Comparison of ENCODE assay signal across 11 mouse cellular contexts in genomic region chr6:125320323-125320722, GRCm38 (mm10). TPM values are rescaled to one million over a fixed set of nuclear protein-coding genes. Genes with fewer than 3 reads are reported as not detected.
DNase-seq lines count a peak whose midpoint lies in the region; ATAC-seq and TF ChIP-seq lines count a peak whose summit lies in the region.
"Had no signal": no experiment of that assay in that cellular context is flagged by ENCODE, and none has a peak within 500 bp of the region (broad histone marks: within the 10 kb centered on the region; RNA-seq: fewer than 3 reads in every experiment).

TSS of gene Scnn1a (plus strand) at chr6:125320659.

- peaks cover 28% of the 10 kb centered on the region for H3K27me3 ChIP-seq in heart, embryonic 16.5 days (ENCODE audit: control insufficient read depth, insufficient read depth, low read length)
- H3K27me3 ChIP-seq in kidney, embryonic 14.5 days (ENCODE audit: control insufficient read depth, insufficient read depth, low read length): peaks cover 22% of the 10 kb centered on the region
- H3K27me3 ChIP-seq in lung, embryonic 15.5 days: peaks cover 28% of the 10 kb centered on the region

- H3K36me3 ChIP-seq in heart, embryonic 16.5 days (ENCODE audit: control insufficient read depth, insufficient read depth): no peaks in the 10 kb centered on the region
- H3K36me3 ChIP-seq in ES-E14 (ENCODE audit: control insufficient read depth, insufficient read depth, low read length, poor library complexity, severe bottlenecking): no peaks in the 10 kb centered on the region
- no peaks in the 10 kb centered on the region for H3K36me3 ChIP-seq in kidney, embryonic 14.5 days (ENCODE audit: control insufficient read depth, insufficient read depth, low read length)
- H3K36me3 ChIP-seq in lung, embryonic 15.5 days: no peaks in the 10 kb centered on the region
- H3K36me3 ChIP-seq: midbrain, embryonic 15.5 days had no signal

- intact Hi-C loops in gastrocnemius, postnatal 36 days (cut with DNase I): no loop called here

- 83% methylated on average over 1 of the region's 1 CpGs for WGBS in heart, embryonic 16.5 days
- WGBS in kidney, embryonic 14.5 days: 91% methylated on average over 1 of the region's 1 CpGs
- WGBS in lung, embryonic 15.5 days: 71% methylated on average over 1 of the region's 1 CpGs

- H3K4me2 ChIP-seq in heart, embryonic 16.5 days (ENCODE audit: low read depth, low read length): peak within 1 kb of the TSS; percentile 36; the same call in 1 of the 2 replicates
- H3K4me2 ChIP-seq in kidney, embryonic 14.5 days (replicated peaks; ENCODE audit: low read depth, low read length): peak within 1 kb of the TSS; percentile 17; the same call in 1 of the 2 replicates
- H3K4me2 ChIP-seq in lung, embryonic 15.5 days: peak within 1 kb of the TSS; percentile 39
- H3K4me2 ChIP-seq: midbrain, embryonic 15.5 days had no signal

- no peak within 1 kb of the TSS for H3K27ac ChIP-seq in heart, embryonic 16.5 days (ENCODE audit: low read length)
- H3K27ac ChIP-seq in ES-E14 (ENCODE audit: insufficient read depth, low read depth, low read length, poor library complexity, severe bottlenecking): no peak within 1 kb of the TSS
- no peak within 1 kb of the TSS for H3K27ac ChIP-seq in kidney, embryonic 14.5 days (ENCODE audit: low read depth, low read length)
- peak within 1 kb of the TSS; percentile 31; the same call in 1 of the 2 replicates for H3K27ac ChIP-seq in lung, embryonic 15.5 days
- H3K27ac ChIP-seq: midbrain, embryonic 15.5 days had no signal

- peaks cover 15% of the 10 kb centered on the region for H3K4me1 ChIP-seq in heart, embryonic 16.5 days (ENCODE audit: control insufficient read depth, insufficient read depth, low read length)
- peaks cover 0 to 18% of the 10 kb centered on the region in 2 experiments; a peak in 2 of 4 replicates for H3K4me1 ChIP-seq in ES-E14 (ENCODE audit: control insufficient read depth in 2 of 2, insufficient read depth in 2 of 2, low read length in 2 of 2, poor library complexity in 1 of 2)
- H3K4me1 ChIP-seq in kidney, embryonic 14.5 days (ENCODE audit: control insufficient read depth, insufficient read depth, low read length): peaks cover 8% of the 10 kb centered on the region; the same call in 1 of the 2 replicates
- peaks cover 32% of the 10 kb centered on the region for H3K4me1 ChIP-seq in lung, embryonic 15.5 days

- in situ Hi-C loops in ES-E14 (cut with MboI; ENCODE audit: low sequenced_read_pairs in 2 of 2, unreplicated experiment in 2 of 2): no loop called here

- H3K4me3 ChIP-seq in heart, embryonic 16.5 days (ENCODE audit: low read length): no peak within 1 kb of the TSS
- peak within 1 kb of the TSS; percentile 11 to 38; a peak in 3 of 4 replicates for H3K4me3 ChIP-seq in ES-E14 (ENCODE audit: insufficient read depth in 1 of 2, low read depth in 1 of 2, low read length in 2 of 2, poor library complexity in 1 of 2, severe bottlenecking in 1 of 2)
- peak within 1 kb of the TSS; percentile 13 for H3K4me3 ChIP-seq in kidney, embryonic 14.5 days (ENCODE audit: low read length)
- peak within 1 kb of the TSS; percentile 1; the same call in 1 of the 2 replicates for H3K4me3 ChIP-seq in lung, embryonic 15.5 days
- H3K4me3 ChIP-seq: midbrain, embryonic 15.5 days had no signal

- no peak within 1 kb of the TSS for H3K9ac ChIP-seq in heart, embryonic 16.5 days (ENCODE audit: low read length)
- H3K9ac ChIP-seq in ES-E14 (ENCODE audit: insufficient read depth, low read depth, low read length, poor library complexity, severe bottlenecking): no peak within 1 kb of the TSS
- H3K9ac ChIP-seq in kidney, embryonic 14.5 days (ENCODE audit: low read depth, low read length): peak within 1 kb of the TSS; percentile 34; the same call in 1 of the 2 replicates
- 0 out of 2 replicates have a peak within 1 kb of the TSS, but pooled peaks have one; percentile 22 for H3K9ac ChIP-seq in lung, embryonic 15.5 days
- H3K9ac ChIP-seq: midbrain, embryonic 15.5 days had no signal

- no peaks in the 10 kb centered on the region for H3K9me3 ChIP-seq in heart, embryonic 16.5 days (replicated peaks; ENCODE audit: control insufficient read depth, low read length)
- no peaks in the 10 kb centered on the region for H3K9me3 ChIP-seq in ES-E14 (ENCODE audit: control insufficient read depth, insufficient read depth, low read depth, low read length)
- H3K9me3 ChIP-seq in kidney, embryonic 14.5 days (ENCODE audit: control insufficient read depth, low read length): no peaks in the 10 kb centered on the region
- H3K9me3 ChIP-seq in lung, embryonic 15.5 days: no peaks in the 10 kb centered on the region
- H3K9me3 ChIP-seq: midbrain, embryonic 15.5 days had no signal

- DNase-seq in heart, adult 9 months (ENCODE audit: low spot score in 2 of 2): no peak
- DNase-seq in ES-E14 (ENCODE audit: low read depth, low spot score): no peak
- no peak for DNase-seq in urinary bladder, postnatal 4 days (ENCODE audit: low spot score in 2 of 2)
- no peak for DNase-seq in thymus, postnatal 36 days
- no peak for DNase-seq in gastrocnemius, postnatal 36 days
- DNase-seq: gastrocnemius, postnatal 25 days had no signal

- ATAC-seq in heart, embryonic 16.5 days (replicated peaks; ENCODE audit: extremely low read depth, insufficient read depth, low FRiP score): no peak
- ATAC-seq in kidney, embryonic 14.5 days (ENCODE audit: low FRiP score, low TSS enrichment): no peak
- 0 out of 2 replicates have a peak, but pooled peaks have one; percentile 27 for ATAC-seq in lung, embryonic 15.5 days (ENCODE audit: borderline replicate concordance, extremely low read depth, low FRiP score, low TSS enrichment)
- ATAC-seq: CD4-positive, CD25-positive, alpha-beta regulatory T cell, adult 4 months; midbrain, embryonic 15.5 days had no signal

TF ChIP-seq in ES-E14, 5 proteins besides CTCF, POLR2A, EP300 and RAD21:
- TF ChIP-seq ZC3H11A (IDR thresholded peaks at IDR 0.05; ENCODE audit: borderline replicate concordance, low read depth, low read length) (no peak), MAFK (IDR thresholded peaks at IDR 0.05; ENCODE audit: insufficient read depth, low read depth, low read length) (no peak), HCFC1 (IDR thresholded peaks at IDR 0.05; ENCODE audit: borderline replicate concordance, insufficient read depth, low read length) (no peak), CHD2 (IDR thresholded peaks at IDR 0.05; ENCODE audit: low read depth, low read length) (no peak), ZNF384 (IDR thresholded peaks at IDR 0.05; ENCODE audit: low read depth, low read length) (no peak)
TF ChIP-seq in ES-E14: peak in this region for 0.

RNA-seq across cellular contexts. Expression of gene Scnn1a, which starts in this region (rescaled TPM):
- 2.6 and 2.9 TPM in 2 replicates for polyA plus RNA-seq in heart, embryonic 16.5 days (2015; fragmentation: Nextera tagmentation; extraction: Ambion mirVana)
- total RNA-seq in ES-E14 (2012; rRNA removed): 0.11 and 0.31 TPM in 2 replicates
- 2.5 and 3.3 TPM in 2 replicates for polyA plus RNA-seq in kidney, embryonic 14.5 days (2014; fragmentation: Nextera tagmentation; extraction: Ambion mirVana)
- 5.0 and 5.8 TPM in 2 replicates for polyA plus RNA-seq in lung, embryonic 15.5 days (2015; fragmentation: Nextera tagmentation; extraction: Ambion mirVana)
- total RNA-seq in gastrocnemius, postnatal 36 days (2021): under 1 TPM; 0.15 to 0.36 TPM
- polyA plus RNA-seq: CD4-positive, CD25-positive, alpha-beta regulatory T cell, adult 4 months had no signal

Comparison
In these comparisons a context has a peak if more than half of its experiments do, and no peak if none do; other contexts are left out.
1. H3K9ac ChIP-seq: peak in kidney, embryonic 14.5 days (single experiment) and lung, embryonic 15.5 days (single experiment); none in heart, embryonic 16.5 days (single experiment) and ES-E14 (single experiment).
2. Peak in every context shown above with its lines, with median percentiles within 50 percentile points of each other: H3K4me2 ChIP-seq.